Mouse (Mus musculus) cortical plate, adult 2 months (tissue): ENCODE results near the gene Nfe2l1.
"Not testable (repeated sequence)": the region's sequence is repeated elsewhere in the genome, so short reads cannot be mapped to it uniquely, and the experiment has no call there.

Source experiments
- CTCF ChIP-seq: fragments of 200-500 bp; IDR thresholded peaks from 2 replicates; pipeline ENCODE4 v1.5.1; 2011; ENCODE audit warnings: mild to moderate bottlenecking, control low read depth, low read length; ENCODE audit not compliant: insufficient read depth; ENCODE audit errors: extremely low read depth
- POLR2A ChIP-seq: fragments of 200-500 bp; IDR thresholded peaks from 2 replicates; pipeline ENCODE4 v1.6.1; 2011; ENCODE audit warnings: mild to moderate bottlenecking, low read length, control low read depth; ENCODE audit not compliant: insufficient read depth; ENCODE audit errors: extremely low read depth

DNA sequence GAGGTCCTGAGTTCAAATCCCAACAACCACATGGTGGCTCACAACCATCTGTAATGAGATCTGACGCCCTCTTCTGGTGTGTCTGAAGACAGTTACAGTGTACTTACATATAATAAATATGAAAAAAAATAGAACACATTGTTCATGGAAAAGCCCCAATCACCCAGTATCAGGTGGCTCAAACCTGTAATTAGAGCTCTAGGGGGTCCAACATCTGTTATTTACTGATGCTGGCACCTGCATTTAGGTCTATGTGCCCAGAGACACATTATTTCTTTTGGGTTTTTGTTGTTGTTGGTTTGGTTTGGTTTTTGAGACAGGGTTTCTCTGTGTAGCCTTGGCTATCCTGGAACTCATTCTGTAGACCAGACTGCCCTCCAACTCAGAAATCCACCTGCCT lies 18.6 kb downstream of the Nfe2l1 start:
- TF ChIP-seq POLR2A, CTCF: not testable (repeated sequence)
